Mouse (Mus musculus): Measurements from ENCODE around the gene Pip4k2a. TPM values are rescaled to one million over a fixed set of nuclear protein-coding genes. Genes with fewer than 3 reads are reported as not detected.
A peak's percentile ranks its signal among the peaks of the same experiment; 100 is the strongest.

Gene Pip4k2a
- polyA plus RNA-seq, 1 experiment from 2014 or later, result 8.1 TPM

DNA sequence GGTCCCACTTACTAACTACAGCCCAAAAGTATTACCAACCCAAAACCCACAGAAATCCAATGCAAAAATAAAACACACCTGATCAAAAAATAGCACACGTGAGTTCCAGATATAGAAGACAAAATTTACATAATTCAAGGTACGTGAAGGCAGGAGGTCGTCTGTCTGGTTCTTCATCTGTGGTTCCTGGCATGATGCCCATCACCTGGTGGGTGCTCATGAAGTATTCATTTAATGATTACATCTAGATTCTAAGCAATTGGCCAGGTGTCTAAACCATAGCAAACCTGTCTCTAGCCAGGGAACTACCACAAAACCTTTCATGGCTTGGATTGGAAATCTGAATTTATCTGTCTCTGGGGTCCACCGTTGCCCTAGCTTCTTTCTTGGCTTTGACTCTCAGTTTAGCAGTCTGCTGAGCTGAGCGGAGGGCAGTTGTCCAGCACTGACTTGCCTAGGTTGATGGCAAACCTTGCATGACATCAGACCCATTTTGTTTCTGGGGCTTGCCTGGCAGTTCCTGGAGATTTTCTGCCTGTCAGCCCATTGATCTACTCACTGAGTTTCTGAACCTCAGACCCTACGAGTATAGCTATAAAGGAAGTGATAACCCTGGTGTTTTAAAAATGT is 182.5 kb downstream of the Pip4k2a start:
- Histone ChIP-seq H3K4me1 (no peaks in the 10 kb centered on the region), H3K36me3 (no peaks in the 10 kb centered on the region), H3K27me3 (peaks cover 8% of the 10 kb centered on the region; the same call in 1 of the 2 replicates), H3K4me2 (no peak overlapping the region), H3K9ac (no peak overlapping the region), H3K9me3 (no peaks in the 10 kb centered on the region), H3K4me3 (no peak overlapping the region), H3K27ac (no peak overlapping the region)
- WGBS, result 60% methylated on average over 6 of the region's 6 CpGs
- ATAC-seq (ENCODE audit: borderline replicate concordance, extremely low read depth, low FRiP score, low TSS enrichment), result no peak

- no peak overlapping the region for H3K4me2 ChIP-seq
- H3K4me1 ChIP-seq, result no peaks in the 10 kb centered on the region
- H3K9me3 ChIP-seq, result no peaks in the 10 kb centered on the region
- no peak overlapping the region for H3K4me3 ChIP-seq
- no peak overlapping the region for H3K27ac ChIP-seq
- no peak overlapping the region for H3K9ac ChIP-seq
- peaks cover 8% of the 10 kb centered on the region; the same call in 1 of the 2 replicates for H3K27me3 ChIP-seq
- WGBS, result 32% methylated on average over 5 of the region's 5 CpGs
- ATAC-seq (ENCODE audit: borderline replicate concordance, extremely low read depth, low FRiP score, low TSS enrichment), result no peak
- H3K36me3 ChIP-seq, result no peaks in the 10 kb centered on the region
Measured at GRCm38 (mm10) chr2:18814447-18814804, 183.5 kb downstream of the Pip4k2a start.

GRCm38 (mm10) chr2:18813683-18814446 is 184.1 kb downstream of the Pip4k2a start:
- no peak overlapping the region for H3K4me3 ChIP-seq
- no peaks in the 10 kb centered on the region for H3K36me3 ChIP-seq
- WGBS, result 49% methylated on average over 11 of the region's 11 CpGs
- ATAC-seq (ENCODE audit: borderline replicate concordance, extremely low read depth, low FRiP score, low TSS enrichment), result no peak
- H3K9ac ChIP-seq, result no peak overlapping the region
- H3K27ac ChIP-seq, result no peak overlapping the region
- H3K4me1 ChIP-seq, result no peaks in the 10 kb centered on the region
- H3K9me3 ChIP-seq, result no peaks in the 10 kb centered on the region
- peaks cover 8% of the 10 kb centered on the region; the same call in 1 of the 2 replicates for H3K27me3 ChIP-seq
- no peak overlapping the region for H3K4me2 ChIP-seq

DNA sequence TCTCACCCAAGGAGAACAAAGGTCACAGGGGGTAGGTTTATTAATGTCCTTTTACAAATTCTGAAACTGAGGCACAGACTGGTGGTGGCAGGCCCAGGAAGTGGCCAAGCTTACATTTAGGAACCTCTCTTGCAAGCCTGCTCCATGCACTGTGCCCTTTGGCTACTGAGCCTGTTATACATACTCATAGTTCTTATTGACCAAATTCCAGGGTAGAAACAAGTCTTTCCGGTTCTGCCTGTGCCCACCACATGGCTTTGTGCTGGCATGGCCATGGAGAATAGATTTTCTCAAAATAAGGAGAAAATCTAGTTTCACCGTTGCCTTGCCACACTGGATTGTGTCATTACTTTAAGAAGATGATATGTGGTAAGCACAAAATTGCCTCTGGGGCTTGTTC is 190.0 kb downstream of the Pip4k2a start:
- WGBS, result 53% methylated on average over 2 of the region's 2 CpGs
- no peaks in the 10 kb centered on the region for H3K4me1 ChIP-seq
- H3K36me3 ChIP-seq, result no peaks in the 10 kb centered on the region
- no peak overlapping the region for H3K27ac ChIP-seq
- no peak overlapping the region for H3K4me2 ChIP-seq
- H3K9ac ChIP-seq, result no peak overlapping the region
- no peaks in the 10 kb centered on the region for H3K9me3 ChIP-seq
- no peak overlapping the region for H3K4me3 ChIP-seq
- ATAC-seq (ENCODE audit: borderline replicate concordance, extremely low read depth, low FRiP score, low TSS enrichment), result no peak
- H3K27me3 ChIP-seq, result peaks cover 7% of the 10 kb centered on the region

DNA sequence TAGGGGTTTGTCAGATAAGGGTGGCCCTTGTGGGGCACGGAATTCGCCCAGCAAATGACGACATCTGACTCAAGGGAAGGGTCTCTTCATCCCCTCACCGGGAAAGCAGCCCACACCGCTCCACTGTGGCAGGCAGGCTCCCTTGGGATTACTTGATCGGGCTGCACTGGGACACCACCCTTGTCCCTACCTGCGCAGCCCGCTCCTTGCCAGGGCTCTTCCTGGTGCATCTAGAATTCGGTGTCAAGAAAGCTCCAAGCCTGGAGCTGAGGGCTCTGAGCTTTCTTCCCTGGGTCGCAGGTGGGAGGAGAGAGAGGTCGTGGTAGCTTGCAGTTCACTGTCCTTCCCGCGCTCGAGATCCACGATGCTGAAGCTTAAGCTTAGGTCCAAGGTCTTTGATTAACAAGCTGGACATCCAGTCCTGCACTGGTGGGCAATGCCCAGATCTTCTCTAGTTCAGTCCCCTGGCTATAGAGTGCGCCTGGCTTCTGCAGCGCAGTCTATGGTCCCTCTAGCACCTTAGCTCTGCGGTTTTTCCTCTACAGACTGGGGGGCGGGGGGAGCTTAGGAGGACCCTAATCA is 196.6 kb downstream of the Pip4k2a start:
- H3K4me3 ChIP-seq, result no peak overlapping the region; the same call in 1 of the 2 replicates
- H3K4me2 ChIP-seq, result peak overlapping the region; percentile 18; the same call in 1 of the 2 replicates
- ATAC-seq (ENCODE audit: borderline replicate concordance, extremely low read depth, low FRiP score, low TSS enrichment), result no peak
- no peaks in the 10 kb centered on the region for H3K9me3 ChIP-seq
- H3K9ac ChIP-seq, result no peak overlapping the region
- H3K27ac ChIP-seq, result no peak overlapping the region
- WGBS, result 7% methylated on average over 19 of the region's 19 CpGs
- H3K36me3 ChIP-seq, result no peaks in the 10 kb centered on the region
- H3K27me3 ChIP-seq, result peaks cover 68% of the 10 kb centered on the region
- H3K4me1 ChIP-seq, result peaks cover 26% of the 10 kb centered on the region

GRCm38 (mm10) chr2:18800646-18801251 is 197.2 kb downstream of the Pip4k2a start:
- no peak overlapping the region for H3K9ac ChIP-seq
- H3K4me3 ChIP-seq, result peak overlapping the region; percentile 43
- H3K27me3 ChIP-seq, result peaks cover 68% of the 10 kb centered on the region
- no peak for ATAC-seq (ENCODE audit: borderline replicate concordance, extremely low read depth, low FRiP score, low TSS enrichment)
- H3K36me3 ChIP-seq, result no peaks in the 10 kb centered on the region
- WGBS, result 6% methylated on average over 24 of the region's 24 CpGs
- peaks cover 26% of the 10 kb centered on the region for H3K4me1 ChIP-seq
- H3K9me3 ChIP-seq, result no peaks in the 10 kb centered on the region
- peak overlapping the region; percentile 84 for H3K4me2 ChIP-seq
- H3K27ac ChIP-seq, result no peak overlapping the region

DNA sequence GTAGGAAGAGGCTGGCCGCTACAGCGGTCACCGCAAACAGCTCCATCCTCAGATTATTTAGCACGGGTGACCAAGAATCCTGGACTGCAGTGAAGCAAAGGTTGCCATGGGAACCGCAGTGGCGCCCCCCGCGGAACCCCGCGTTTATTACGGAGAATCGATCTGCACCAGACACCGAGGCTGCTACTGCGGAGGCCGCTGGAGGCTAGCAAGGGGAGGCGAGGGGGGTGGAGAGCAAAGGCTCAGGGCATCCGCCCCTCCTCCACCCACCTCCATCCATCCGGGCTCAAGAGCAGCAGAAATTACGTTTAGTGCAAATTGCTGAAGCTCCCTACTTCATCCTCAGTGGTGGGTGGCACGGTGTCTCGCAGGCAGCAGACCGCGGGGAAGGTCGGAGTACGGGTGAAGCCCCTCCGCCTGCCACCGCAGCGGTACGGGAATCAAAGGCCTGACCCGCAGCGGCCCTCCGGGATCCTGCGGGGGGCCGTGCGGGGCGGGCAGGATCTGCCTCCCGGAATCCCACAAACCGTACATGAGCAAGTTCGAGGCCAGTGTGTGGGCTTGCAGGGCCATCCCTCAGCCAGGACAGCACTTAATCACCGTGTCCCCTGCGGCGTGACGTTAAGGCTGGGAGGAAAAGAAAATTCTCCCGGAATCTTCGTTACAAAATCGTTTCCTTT is 197.8 kb downstream of the Pip4k2a start:
- Histone ChIP-seq H3K27me3 (peaks cover 72% of the 10 kb centered on the region), H3K9ac (0 out of 2 replicates have a peak overlapping the region, but pooled peaks have one; percentile 4)
- peak; percentile 46; the same call in 1 of the 2 replicates for ATAC-seq (ENCODE audit: borderline replicate concordance, extremely low read depth, low FRiP score, low TSS enrichment)

DNA sequence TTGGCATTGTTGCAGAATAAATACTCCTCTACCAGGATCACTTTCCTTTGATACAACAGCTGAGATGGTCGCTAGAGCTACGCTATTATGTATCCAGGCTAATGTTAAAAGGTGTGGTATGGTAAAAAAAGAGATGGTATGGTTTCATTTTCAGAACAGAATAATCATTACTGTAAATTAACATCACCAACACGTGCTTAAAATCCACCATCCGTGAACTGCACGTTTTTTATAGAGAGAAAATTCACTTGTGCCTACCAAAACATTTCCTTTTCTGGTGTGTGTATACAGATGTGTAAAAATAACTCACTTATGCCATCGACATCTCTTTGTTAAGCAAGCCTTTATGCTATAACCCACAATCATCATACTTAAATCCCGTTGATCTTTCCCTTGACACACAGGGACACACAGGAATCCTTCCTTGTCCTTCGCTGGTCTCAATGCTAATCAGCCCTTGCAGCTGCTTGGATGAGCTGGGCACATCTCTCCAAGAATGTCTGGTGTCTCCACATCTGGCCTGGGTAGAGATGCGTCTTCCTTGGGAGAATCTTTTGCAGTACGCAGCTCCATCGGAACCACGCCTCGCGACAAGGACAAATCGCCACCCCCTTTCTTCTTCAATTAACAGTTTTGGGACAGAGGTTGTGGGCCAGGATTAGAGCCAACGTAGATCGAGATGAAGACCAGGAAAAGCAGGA is 198.5 kb downstream of the Pip4k2a start:
- H3K9ac ChIP-seq, result no peak overlapping the region
- peaks cover 72% of the 10 kb centered on the region for H3K27me3 ChIP-seq
- H3K4me3 ChIP-seq, result peak overlapping the region; percentile 43
- H3K4me1 ChIP-seq, result peaks cover 26% of the 10 kb centered on the region
- no peaks in the 10 kb centered on the region for H3K36me3 ChIP-seq
- peak overlapping the region; percentile 84 for H3K4me2 ChIP-seq
- H3K9me3 ChIP-seq, result no peaks in the 10 kb centered on the region
- WGBS, result 11% methylated on average over 17 of the region's 17 CpGs
- H3K27ac ChIP-seq, result no peak overlapping the region
- ATAC-seq (ENCODE audit: borderline replicate concordance, extremely low read depth, low FRiP score, low TSS enrichment), result no peak

More for the DNA sequence above, 197.8 kb downstream of the Pip4k2a start:
- Histone ChIP-seq H3K4me2 (peak overlapping the region; percentile 84), H3K4me3 (peak overlapping the region; percentile 43), H3K9me3 (no peaks in the 10 kb centered on the region), H3K27ac (no peak overlapping the region), H3K4me1 (peaks cover 26% of the 10 kb centered on the region), H3K36me3 (no peaks in the 10 kb centered on the region)
- under 1% methylated on average over 46 of the region's 46 CpGs for WGBS

- Histone ChIP-seq H3K27me3 (peaks cover 63% of the 10 kb centered on the region), H3K4me2 (no peak overlapping the region), H3K4me1 (peaks cover 26% of the 10 kb centered on the region), H3K9ac (no peak overlapping the region), H3K9me3 (no peaks in the 10 kb centered on the region), H3K27ac (no peak overlapping the region), H3K4me3 (no peak overlapping the region), H3K36me3 (no peaks in the 10 kb centered on the region)
- ATAC-seq (ENCODE audit: borderline replicate concordance, extremely low read depth, low FRiP score, low TSS enrichment), result no peak
- WGBS, result 84% methylated on average over 8 of the region's 8 CpGs
Measured at GRCm38 (mm10) chr2:18797776-18798175, 200.2 kb downstream of the Pip4k2a start.

DNA sequence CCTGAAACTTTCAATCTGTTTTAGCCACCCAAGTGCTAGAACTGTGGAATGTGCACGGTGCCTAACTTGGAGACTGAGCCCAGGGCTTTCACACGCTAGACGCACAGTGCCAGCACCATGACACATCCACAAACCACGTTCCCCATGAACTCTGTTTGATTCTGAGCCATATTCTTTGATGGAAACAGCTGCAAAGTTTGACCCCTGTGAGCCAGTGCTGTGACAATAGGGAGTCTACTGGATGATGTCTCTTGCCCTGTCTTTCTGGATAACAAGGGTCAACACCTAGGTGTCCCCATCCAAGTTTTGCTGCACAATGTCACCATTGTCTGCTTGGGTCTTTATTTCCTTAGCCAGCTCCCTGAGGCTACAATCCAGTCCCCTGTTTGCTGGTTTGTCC is 203.7 kb downstream of the Pip4k2a start:
- ATAC-seq (ENCODE audit: borderline replicate concordance, extremely low read depth, low FRiP score, low TSS enrichment), result no peak

More for the DNA sequence above, 203.7 kb downstream of the Pip4k2a start:
- Histone ChIP-seq H3K27me3 (peaks cover 30% of the 10 kb centered on the region), H3K36me3 (no peaks in the 10 kb centered on the region), H3K4me2 (no peak overlapping the region), H3K27ac (no peak overlapping the region), H3K4me1 (peaks cover 1% of the 10 kb centered on the region; the same call in 1 of the 2 replicates), H3K9me3 (no peaks in the 10 kb centered on the region), H3K4me3 (no peak overlapping the region), H3K9ac (no peak overlapping the region)
- WGBS, result 71% methylated on average over 4 of the region's 4 CpGs
